Mouse (Mus musculus): ENCODE results near the gene Gstm1. TPM values are rescaled to one million over a fixed set of nuclear protein-coding genes. Genes with fewer than 3 reads are reported as not detected.
A peak's percentile ranks its signal among the peaks of the same experiment; 100 is the strongest.
"Not testable (repeated sequence)": the region's sequence is repeated elsewhere in the genome, so short reads cannot be mapped to it uniquely, and the experiment has no call there.

The Gstm1 gene
- total RNA-seq (2021), result 100 to 1,000 TPM; 131 to 144 TPM
- long read RNA-seq, experiment 1, transcript Gstm1-201 (8 exons, 1,289 nt), result major isoform, 159 of 192 reads
- long read RNA-seq, experiment 1, partial matches to known transcripts, result 10 of 192 reads
- long read RNA-seq, experiment 1, other reads (novel, unspliced or antisense), result 22 of 192 reads
- long read RNA-seq, experiment 2, transcript Gstm1-201 (8 exons, 1,289 nt), result major isoform, 58 of 66 reads
- long read RNA-seq, experiment 2, partial matches to known transcripts, result 2 of 66 reads
- long read RNA-seq, experiment 2, other reads (novel, unspliced or antisense), result 6 of 66 reads

DNA sequence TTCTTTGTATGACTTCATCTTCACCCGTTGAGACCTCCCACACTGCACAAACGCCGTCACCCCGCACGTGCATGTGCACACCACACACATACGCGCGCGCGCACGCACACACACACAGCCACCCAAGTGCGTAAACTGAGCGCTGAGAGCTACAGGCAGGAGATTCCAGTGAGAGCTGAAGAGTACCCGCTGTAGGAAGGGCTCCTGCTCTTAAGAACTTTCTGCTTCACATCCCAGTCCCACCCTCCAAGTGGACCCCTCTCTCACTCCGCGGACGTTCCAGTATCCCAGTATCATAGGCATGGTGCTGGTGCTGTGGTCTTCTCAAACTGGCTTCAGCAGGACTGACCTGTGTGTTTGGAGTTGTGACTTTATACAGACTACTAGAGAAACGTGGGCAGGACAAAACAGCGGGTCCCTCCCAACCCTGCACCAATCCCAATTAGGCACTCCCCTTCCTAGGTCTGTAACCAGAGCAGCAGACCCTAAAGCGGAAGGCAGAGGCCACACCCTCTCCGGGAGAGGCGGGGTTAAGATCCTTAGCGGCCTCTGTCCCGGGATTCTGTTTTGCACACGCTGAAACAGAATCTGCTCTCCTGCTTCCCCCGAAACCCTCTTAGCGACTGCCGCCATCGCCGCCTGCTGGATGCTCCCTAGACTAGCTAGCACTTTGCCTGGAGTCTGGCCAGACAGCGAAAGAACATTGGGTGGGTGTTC, at the start of gene Gstm1:
TSS of gene Gstm1 (minus strand) at position 501 of the 717 bp plus-strand sequence.
- DNase-seq, result peak; percentile 94

DNA sequence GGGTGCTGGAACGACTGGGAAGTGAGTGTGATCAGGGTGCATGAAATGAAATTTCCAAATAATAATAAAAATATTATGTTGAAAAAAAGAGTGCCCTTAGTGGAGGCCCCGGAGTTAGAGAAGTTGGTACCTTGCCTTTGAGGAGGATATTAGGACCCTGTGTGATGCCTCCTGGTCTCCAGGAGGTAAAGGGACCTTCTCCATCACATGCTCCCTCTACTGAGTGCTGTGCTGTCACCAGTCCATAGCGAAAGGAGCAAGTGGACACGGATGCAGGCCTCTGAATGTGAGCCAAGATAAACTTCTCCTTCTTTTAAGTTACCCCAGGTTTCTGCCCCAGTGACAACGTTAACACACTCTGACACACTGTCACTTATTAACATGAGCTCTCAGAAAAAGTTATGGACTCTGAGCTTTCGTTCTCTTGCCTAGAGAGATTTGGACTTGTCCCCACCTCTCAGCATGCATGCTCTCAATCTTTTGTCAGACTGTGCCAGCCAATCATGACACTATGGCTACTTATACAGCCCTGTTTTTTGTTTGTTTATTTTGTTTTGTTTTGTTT, 49.7 kb upstream of the Gstm1 start:
- DNase-seq, result no peak

DNA sequence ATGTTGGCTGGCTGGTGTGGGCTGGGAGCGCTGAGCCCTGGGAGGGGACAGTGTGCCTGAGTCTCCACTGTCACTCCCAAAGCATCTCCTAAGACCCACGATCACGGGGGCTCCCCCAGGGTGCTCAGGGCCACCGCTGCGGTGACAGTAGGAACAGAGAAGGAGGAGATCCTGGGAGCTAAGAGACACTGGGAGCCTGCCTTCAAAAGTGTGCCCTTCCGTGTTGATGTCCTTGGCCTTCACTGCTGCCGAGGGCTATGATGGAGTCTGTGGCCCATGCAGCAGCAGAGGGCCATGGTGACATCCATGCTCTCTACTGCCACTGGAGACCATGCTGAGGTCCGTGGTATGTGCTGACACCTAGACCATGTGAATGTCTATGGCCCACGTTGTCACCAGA, 47.8 kb upstream of the Gstm1 start:
- DNase-seq, result no peak

DNA sequence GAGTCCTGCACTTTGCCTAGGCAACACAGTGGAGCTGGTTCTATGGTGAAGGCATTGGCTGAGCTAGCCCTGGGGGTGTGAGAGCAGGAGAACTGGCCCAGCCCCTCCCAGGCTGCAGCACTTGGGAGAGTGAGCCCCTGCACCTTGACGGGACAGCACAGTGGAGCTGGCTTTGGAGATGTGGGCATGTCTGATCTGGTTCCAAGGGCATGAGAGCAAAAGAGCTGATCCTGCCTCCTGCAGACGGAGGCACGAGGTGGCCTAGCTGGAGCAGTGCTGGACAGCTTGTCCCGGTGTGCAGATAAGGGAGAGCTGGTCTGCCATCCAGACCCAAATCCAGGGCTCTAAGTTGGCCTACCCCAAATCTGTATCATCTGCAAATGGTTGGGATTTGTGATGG, 46.9 kb upstream of the Gstm1 start:
- no peak for DNase-seq

DNA sequence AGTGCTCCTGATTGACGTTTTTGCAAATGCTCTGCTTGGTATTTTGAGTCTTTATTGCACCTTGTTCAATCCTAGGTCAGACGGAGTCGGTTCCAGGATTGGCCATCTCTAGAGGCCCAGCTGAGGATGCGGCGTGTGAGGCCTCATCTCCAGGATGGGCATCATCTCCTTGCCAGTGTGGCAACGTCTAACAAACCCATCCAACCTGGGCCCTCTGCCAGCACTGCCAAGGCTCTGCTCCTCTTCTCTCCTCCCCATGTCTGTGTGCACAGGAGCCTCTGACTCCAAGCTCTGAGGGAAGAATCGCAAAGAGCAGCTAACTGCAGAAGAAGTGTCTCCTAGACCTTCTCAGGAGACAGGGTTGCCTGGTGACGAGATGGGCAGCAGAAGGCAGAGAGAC, 44.9 kb upstream of the Gstm1 start:
- peak; percentile 56 for DNase-seq

DNA sequence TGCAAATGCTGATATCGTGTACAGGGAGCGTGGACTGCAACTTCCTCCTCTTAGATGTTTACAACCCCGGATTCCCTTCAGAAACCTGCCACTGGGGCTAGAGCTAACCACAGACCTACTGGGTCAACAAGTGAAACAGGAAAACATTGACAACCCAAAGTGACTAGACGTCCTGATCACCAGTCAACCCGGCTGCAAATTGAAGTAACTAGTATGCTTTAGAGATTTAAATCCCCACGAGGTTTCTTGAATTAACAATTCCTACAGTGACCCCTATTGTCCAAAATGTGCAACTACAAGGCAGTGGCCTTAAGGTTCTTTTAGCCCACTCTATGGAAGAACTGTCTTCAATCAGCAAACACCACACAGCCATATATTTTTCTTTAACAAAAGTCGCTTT, 43.6 kb upstream of the Gstm1 start:
- DNase-seq, result peak; percentile 66

DNA sequence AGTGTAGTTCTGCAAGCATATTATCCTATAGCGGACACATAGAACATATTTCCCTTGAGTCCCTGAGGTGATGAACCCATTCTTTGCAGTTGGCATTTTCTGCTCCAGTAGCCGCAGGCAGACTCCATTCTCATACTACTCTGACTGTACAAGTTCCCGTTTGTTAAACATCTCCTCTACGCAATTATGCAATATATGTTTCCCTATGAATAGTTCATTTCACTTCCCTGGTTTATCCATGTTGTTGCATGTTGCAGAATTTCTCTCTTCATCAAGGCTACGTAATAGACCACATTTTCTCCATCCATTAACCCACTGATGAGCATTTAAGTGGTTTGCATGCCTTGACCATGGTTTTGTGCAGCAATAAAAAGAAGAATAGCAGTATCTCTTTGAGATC, 32.7 kb upstream of the Gstm1 start:
- no peak for DNase-seq

DNA sequence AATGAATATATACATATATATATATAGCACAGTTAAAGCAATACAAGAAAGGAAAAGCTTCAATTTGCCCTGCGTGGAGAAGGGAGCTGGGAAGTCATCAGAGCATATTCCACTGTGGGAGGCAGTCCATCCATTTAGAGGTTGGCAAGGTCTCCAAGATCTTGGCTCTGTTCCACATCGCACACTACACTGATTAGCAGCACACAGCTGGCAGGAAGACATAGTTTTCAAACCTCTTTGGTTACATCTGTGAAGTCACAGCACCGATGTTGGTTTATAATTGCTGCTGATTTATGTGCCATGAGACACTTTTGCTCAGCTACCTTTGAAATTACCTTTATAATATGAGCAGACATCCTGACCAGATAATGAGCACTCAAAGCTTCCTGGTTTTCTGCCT, 30.5 kb upstream of the Gstm1 start:
- DNase-seq, result no peak

DNA sequence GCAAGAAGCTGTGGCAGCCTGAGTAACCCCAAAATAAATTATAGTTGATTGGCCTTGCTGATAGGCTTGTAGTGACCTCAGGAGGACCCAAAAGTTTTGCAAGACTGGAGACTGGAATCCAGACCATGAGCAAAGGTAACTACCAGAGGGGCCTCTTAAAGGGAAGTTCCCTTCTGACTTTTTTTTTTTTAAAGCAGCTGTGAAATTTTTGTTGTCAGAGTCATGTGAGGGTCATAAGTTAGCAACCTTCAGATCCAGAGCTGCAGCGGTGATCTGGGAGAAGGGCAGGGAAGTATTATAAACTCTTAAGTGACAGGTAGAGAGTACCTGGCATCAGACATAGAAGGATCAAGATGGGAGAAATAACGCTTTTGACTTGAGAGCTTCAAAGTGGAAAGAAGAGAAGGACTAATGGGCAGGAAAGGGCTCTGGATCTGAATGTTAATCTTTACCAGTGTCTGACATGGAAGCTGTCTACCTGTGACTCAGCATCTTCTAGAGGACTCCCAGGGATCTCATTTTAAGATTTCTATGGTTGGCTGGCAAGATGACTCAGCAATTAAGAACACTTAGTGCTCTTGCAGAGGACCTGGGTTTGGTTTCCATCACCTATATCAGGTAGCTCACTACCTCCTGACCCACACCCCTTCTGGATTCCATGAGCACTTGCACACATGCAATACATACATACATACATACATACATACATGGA, 29.3 kb upstream of the Gstm1 start:
- DNase-seq, result no peak

DNA sequence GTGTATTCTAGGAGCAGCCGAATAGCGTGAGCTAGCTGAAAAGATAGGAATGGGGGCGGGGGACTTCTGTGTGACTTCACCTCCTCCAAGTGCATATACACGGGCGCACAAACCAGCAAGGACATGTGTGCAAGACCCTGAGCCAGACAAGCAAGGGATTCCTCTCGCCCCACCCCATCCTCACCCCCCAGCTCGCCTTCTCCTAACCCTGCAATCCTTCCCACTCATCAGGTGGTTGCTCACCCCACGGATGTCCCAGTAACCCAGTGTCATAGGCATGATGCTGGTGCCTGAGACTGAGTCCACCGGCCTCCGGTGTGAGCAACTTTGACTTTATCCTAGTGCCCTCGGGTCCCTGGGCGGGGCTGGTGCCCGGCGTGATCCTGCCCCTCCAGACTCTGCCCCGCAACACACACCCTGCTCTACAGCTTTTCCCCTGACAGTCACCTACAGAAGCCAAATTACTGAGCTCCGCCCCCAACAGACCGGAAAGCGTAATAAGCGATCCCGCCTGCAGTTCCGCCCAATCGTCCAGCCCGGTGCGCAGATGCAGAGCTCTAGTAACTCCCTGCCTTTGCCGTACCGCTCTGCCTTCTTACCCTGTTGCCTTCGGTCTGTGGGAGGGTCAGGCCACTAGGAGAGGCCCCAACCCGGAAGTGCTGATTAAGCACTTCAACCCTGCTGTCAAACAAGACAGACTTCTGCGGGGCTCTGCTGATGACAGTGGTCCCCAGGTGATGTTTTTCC, 26.8 kb upstream of the Gstm1 start, which contains the start of gene Gstm4:
TSS of gene Gstm4 (minus strand) at position 501 of the 747 bp plus-strand sequence.
- peak; percentile 91 for DNase-seq

DNA sequence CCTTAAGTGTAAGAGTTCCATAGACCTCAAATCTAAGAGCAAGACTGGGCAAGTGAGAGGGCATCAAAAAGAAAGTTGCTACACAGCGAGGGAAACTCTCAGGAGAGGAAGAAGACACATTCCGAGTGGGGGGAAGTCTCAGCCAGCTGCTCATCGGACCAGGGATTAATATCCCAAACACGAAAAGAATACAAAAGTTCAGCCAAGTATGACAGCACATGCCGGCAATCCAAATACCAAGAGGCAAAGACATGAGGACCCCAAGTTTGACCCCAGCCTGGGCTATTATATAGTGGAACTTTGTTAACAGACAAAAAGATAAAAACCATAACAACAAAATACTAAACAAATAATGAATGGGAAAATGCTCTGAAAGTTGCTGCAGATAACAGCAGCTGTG, 15.4 kb upstream of the Gstm1 start:
- no peak for DNase-seq

DNA sequence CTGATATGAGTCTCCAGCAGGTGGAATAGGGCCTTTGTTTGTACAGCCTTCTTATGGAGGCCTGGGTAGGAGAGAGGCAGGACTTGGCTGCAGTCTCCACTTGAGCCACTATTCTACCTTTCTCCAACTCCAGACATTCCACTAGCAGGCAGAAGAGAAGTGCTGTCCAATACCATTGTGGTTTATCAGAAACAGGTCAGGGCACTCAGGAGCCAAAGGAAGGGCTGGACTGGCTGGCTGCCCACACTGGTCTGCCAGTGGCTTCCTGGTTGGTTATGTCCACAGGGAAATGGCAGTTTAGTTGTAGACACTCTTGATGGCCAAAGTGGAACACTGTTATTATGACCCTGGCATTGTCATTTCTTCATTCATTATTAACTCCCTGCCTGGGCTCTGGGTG, 14.3 kb upstream of the Gstm1 start:
- peak; percentile 34 for DNase-seq

DNA sequence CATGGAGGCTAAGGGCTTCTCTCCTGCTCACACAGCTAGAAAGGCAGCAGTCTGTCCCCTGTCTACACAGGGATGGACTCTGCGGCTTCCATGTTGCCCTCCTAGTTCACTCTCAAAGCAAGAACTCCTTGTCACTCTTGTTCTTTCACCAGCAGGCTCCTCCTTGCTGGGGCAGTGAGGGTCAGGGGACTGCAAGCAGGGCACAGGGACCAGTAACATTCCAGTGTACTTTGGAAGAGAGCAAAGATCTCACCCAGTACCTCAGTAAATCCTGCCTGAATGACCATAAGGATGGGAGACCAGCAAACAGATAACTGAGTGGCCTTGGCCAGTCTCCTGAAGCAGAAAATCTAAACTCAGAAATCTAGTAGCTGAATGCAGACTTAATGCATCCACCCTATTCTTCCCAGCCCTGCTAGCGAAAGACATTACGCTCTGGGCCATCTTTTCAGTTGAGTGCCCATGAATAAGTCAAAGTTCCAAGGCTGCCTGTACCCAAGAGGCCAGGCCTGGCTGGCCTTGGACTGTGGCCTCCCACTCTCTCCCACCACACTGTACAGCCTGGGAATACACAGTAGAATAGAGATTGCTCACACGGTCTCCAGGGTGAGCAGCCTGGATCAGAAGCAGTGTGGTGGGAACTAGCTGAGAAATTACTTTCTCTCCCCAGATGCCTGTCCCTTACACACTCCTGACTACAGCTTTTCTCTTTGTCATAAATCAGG, 11.0 kb upstream of the Gstm1 start:
- no peak for DNase-seq

DNA sequence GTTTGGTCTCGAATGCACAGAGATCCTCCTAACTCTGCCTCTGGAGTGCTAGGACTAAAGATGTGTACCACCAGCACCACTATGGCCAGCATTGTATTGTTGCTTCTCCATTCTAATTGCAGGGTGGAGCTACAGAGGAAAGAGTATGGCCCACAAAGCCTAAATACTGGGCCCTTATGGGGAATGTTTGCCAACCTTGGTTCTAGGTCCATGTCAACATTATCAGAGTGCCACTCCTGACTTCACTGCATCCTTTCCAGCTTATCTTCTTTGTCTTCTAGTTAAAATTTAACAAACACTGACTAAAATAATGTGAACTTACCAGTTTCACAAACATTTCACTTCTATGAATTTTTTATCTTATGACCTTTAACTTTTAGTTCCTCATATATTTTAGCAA, 8.8 kb upstream of the Gstm1 start:
- DNase-seq, result no peak

DNA sequence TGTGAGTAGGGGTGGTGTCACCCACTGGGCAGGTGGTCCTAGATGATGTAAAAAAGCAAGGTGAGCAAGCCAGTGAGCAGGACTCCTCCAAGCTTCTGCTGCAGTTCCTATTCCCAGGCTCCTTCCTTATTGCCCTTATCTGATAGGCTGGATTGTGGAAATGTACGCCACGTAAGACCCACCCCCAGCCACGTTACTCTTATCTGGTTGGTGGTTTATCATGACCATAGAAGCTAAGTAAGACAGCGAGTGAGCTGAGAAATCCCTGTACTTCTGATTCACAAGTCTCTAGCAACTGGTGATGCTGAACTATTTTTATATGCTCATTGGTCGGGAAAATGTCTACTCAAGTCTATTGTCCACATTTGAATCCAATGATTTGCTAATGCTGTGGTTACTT, 8.3 kb upstream of the Gstm1 start:
- DNase-seq, result no peak

DNA sequence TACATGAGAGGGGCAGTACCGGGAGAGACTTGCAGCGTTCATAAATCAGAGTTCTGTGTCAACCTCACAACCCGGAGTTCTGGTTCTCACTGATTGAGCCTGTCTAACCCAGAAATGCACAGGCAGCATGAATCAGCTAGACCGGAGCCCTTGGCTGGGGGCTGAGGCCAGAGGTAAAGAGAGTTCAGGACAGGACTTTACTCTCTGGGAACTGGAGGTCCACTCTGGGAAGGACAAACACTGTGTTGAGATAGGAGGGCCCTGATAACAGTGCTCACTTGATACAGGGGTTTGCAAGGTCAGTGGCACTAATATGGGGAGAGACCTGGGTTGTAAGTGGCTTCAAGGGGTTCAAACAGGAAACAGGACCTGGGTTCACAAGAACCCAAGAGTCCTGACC, 7.5 kb upstream of the Gstm1 start:
- peak; percentile 11 for DNase-seq

DNA sequence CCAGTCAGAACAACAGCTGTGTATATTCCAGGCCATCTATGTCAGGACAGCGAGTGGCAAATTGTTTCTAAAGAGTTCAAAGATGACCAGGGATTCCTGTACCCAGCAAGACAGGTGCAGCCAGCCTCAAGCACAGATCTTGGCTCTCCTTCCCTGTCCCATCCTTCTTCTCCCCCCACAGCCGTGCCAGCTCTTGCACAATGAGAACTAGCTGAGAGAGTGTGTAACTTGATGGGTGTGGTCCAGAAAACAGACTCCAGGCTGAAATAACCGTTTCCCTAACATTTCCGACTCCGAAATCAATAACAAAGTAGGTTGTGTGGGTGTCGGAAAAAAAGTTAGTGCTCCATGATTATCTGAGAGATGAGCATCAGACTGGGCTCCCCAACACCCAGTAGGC, 4.9 kb upstream of the Gstm1 start:
- DNase-seq, result peak; percentile 22

DNA sequence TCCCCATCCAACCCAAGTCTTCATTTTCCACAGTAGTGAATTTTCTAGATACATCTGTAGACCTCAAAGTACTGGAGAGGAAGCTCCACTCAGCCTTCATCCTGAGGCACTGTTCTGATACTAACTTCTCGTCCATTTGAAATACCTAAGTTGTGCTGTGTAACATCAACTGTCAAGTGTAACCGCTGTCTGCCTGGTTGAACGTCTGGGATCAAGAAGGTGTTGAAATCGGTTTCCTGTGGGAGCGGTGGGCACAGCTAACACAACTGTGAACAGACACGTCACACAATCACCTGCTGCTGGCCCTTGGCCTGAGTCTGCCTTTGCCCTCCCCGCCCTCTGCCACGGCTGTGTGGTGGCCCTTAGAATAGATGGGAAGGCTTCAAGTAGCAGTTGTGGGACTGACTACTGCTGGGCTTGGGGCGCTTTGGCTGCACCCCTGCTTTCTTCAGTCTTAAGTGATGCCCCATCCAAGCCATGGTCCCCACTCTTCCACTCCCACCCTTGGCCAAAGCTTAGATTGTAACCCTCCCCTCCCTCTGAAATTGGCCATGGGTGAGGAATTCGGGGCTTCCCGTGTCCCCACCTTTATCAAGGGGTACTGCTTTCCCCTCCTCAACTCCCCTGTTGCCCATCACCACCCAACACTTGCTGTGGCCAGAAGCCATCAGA, 2.7 kb upstream of the Gstm1 start:
- DNase-seq, result not testable (repeated sequence)

DNA sequence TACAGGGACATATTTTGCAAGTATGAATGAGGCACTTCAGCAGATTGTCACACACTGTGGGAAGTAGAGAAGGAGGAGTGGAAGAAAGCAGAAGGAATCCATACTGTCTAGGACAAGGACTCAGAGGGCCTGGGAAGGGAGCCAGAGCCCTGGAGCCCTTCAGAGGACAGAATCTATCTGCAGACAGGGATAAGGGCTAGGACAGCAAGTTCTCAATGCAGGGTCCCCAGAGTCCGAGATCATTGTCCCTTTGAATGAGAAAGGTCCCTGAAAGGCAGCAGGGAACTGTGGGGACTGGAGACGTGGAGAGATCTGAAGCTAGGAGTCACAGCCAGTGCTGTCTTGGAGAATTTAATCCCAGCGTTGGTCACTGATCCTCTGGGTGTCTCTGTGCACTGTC, 1.5 kb upstream of the Gstm1 start:
- DNase-seq, result not testable (repeated sequence)

DNA sequence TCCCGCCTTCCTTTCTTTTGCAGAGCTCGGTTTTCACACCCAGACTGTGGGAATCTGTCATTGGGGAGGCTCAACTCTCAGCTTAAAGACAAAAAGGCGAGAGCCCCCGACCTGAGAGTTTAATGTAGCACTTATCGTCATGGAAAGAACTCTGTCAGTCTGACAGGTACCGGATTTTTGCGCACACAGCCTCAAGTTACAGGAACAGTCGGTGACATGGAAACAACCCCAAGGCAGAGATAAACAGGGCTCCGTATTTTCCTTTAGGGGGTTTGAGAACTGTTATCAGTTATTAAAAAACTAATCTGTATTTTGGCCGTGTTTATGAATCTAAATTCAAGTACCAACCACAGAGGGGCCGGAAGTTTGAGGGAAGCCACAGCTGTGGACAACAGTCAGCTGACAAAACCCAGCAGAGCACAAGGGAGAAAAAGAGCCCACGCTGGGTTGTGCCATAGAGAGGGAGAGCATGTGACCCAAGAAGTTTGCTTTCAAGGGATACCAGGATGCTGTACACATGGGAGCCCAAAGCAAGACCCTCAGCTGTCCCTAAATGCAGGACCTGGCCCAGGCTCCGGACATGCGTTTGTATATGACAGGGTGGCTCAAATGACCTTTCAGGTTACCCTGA, 532 bp upstream of the Gstm1 start:
- DNase-seq, result no peak

Data from adrenal gland, postnatal 10 days (tissue).